Mouse (Mus musculus) bone marrow, adult 2 months (tissue): ENCODE results near the gene Fdps.

Source experiments
- CTCF ChIP-seq: fragments of 200-500 bp; IDR thresholded peaks from 2 replicates; pipeline ENCODE4 v1.5.1; 2011; ENCODE audit warnings: low read length, control low read depth; ENCODE audit not compliant: control insufficient read depth, insufficient read depth
- POLR2A ChIP-seq: fragments of 200-500 bp; IDR thresholded peaks from 2 replicates; pipeline ENCODE4 v1.6.1; 2011; ENCODE audit warnings: low read depth, mild to moderate bottlenecking, control low read depth, low read length, borderline replicate concordance; ENCODE audit not compliant: control insufficient read depth

- TF ChIP-seq CTCF (no peak), POLR2A (no peak)
Observed at GRCm38 (mm10) chr3:89135958-89136357, 34.2 kb upstream of the Fdps start, which contains the start of gene Pklr.
